Mouse (Mus musculus) C2C12 (cell line): ENCODE measurements at regions not wholly inside any gene's neighbourhood (a gene's known extent, or its start where the extent isn't known, plus 50 kb on each side); places are given as distances from the start of the nearest gene placed in this dataset.

ENCODE experiments used
- CEBPB ChIP-seq: IDR thresholded peaks from one replicate; pipeline ENCODE4 v1.6.1; 2011; ENCODE audit warnings: low read depth, mild to moderate bottlenecking, control low read depth, moderate library complexity
- CTCF ChIP-seq: IDR thresholded peaks from one replicate; pipeline ENCODE4 v1.5.1; 2011; ENCODE audit not compliant: control insufficient read depth, insufficient read depth, insufficient read length
- USF1 ChIP-seq: IDR thresholded peaks from one replicate; pipeline ENCODE4 v1.6.1; 2011; ENCODE audit warnings: low read depth, mild to moderate bottlenecking, control low read depth, moderate library complexity

GRCm38 (mm10) chr6:100502139-100502538, 168.8 kb downstream of the Shq1 start:
- TF ChIP-seq CTCF (no peak), CEBPB (no peak), USF1 (no peak)
